Mouse (Mus musculus): ENCODE results near the gene Nmt1.

DNA sequence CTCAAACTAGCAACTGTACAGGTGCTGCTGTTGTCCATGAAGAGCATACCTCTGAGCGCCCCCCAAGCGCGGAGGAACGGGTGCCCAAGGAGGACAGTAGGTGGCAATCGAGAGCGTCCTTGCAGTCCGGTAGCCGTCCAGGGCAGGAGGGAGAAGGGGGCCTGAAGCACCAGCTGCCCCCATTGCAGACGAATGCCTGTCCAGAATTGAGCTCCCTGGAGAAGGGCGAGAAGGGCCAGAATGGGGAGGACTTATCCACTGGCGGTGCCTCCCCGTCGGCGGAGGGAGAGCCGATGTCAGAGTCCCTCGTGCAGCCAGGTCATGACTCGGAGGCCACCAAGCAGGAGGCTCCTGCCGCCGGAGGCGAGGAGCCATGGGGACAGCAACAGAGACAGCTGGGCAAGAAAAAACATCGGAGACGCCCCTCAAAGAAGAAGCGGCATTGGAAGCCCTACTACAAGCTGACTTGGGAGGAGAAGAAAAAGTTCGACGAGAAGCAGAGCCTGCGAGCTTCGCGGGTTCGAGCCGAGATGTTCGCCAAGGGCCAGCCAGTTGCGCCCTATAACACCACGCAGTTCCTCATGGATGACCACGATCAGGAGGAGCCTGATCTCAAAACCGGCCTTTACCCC lies 89.1 kb downstream of the Nmt1 start:
- no peak for TF ChIP-seq REST (IDR thresholded peaks at IDR 0.05; ENCODE audit: insufficient read depth, insufficient read length)
- TF ChIP-seq USF1 (IDR thresholded peaks at IDR 0.05; ENCODE audit: low read depth), result no peak
- no peak for TF ChIP-seq MAX (IDR thresholded peaks at IDR 0.05; ENCODE audit: low read depth)
- peak; percentile 51 for TF ChIP-seq POLR2A (IDR thresholded peaks at IDR 0.05; ENCODE audit: insufficient read length, low read depth)
- no peak for TF ChIP-seq CEBPB (IDR thresholded peaks at IDR 0.05; ENCODE audit: insufficient read depth, poor library complexity, severe bottlenecking)
- TF ChIP-seq TCF12 (IDR thresholded peaks at IDR 0.05; ENCODE audit: insufficient read depth, poor library complexity, severe bottlenecking), result no peak
- no peak for TF ChIP-seq TCF3 (IDR thresholded peaks at IDR 0.05; ENCODE audit: insufficient read length, low read depth)
- TF ChIP-seq POLR2AphosphoS2 (IDR thresholded peaks at IDR 0.05; ENCODE audit: insufficient read length, low read depth), result peak; percentile 92
- TF ChIP-seq MYOG (IDR thresholded peaks at IDR 0.05; ENCODE audit: control insufficient read depth in 1 of 3, insufficient read depth in 1 of 3, insufficient read length in 2 of 3, low read depth in 2 of 3), result no peak
- peak in 1 of 3 experiments; percentile 20 for TF ChIP-seq MYOD1 (IDR thresholded peaks at IDR 0.05; ENCODE audit: control insufficient read depth in 1 of 3, insufficient read length in 2 of 3, low read depth in 2 of 3)

Data from myocyte (in vitro differentiated cells).